Mouse (Mus musculus) midbrain, embryonic 11.5 days (tissue): ENCODE results near the gene Sox1. TPM values are rescaled to one million over a fixed set of nuclear protein-coding genes. Genes with fewer than 3 reads are reported as not detected.

ENCODE experiments used
- ATAC-seq: fragments of 200-750 bp; cut with Nextera tagmentation; 2 replicates; pipeline ENCODE4 v1.8.0; 2017; ENCODE audit warnings: moderate TSS enrichment, moderate library complexity; ENCODE audit not compliant: low FRiP score
- DNase-seq: peaks from one replicate; pipeline ENCODE4 v3.0.0; 2015; ENCODE audit warnings: low spot score; ENCODE audit errors: missing footprints
- H3K27ac ChIP-seq: fragments of 300-500 bp; sonication (generic); 2 replicates; pipeline ENCODE4 v1.5.1; 2014; ENCODE audit warnings: low read depth, low read length
- H3K27me3 ChIP-seq: fragments of 300-500 bp; sonication (generic); 2 replicates; pipeline ENCODE4 v1.6.1; 2014; ENCODE audit warnings: mild to moderate bottlenecking, low read length, moderate library complexity, mixed read lengths; ENCODE audit not compliant: control insufficient read depth, insufficient read depth
- H3K36me3 ChIP-seq: fragments of 300-500 bp; sonication (generic); 2 replicates; pipeline ENCODE4 v1.6.1; 2014; ENCODE audit warnings: mild to moderate bottlenecking, low read length, moderate library complexity, mixed read lengths; ENCODE audit not compliant: control insufficient read depth, insufficient read depth
- H3K4me1 ChIP-seq: fragments of 300-500 bp; sonication (generic); 2 replicates; pipeline ENCODE4 v1.6.1; 2014; ENCODE audit warnings: low read length; ENCODE audit not compliant: control insufficient read depth, insufficient read depth
- H3K4me2 ChIP-seq: fragments of 300-500 bp; sonication (generic); 2 replicates; pipeline ENCODE4 v1.6.1; 2014; ENCODE audit warnings: mild to moderate bottlenecking, moderate library complexity
- H3K4me3 ChIP-seq: fragments of 300-500 bp; sonication (generic); 2 replicates; pipeline ENCODE4 v1.5.1; 2014; ENCODE audit warnings: low read depth, low read length
- H3K9ac ChIP-seq: fragments of 300-500 bp; sonication (generic); 2 replicates; pipeline ENCODE4 v1.6.1; 2014; ENCODE audit warnings: low read length
- H3K9me3 ChIP-seq: fragments of 300-500 bp; sonication (generic); 2 replicates; pipeline ENCODE4 v1.6.1; 2016; ENCODE audit warnings: low read length; ENCODE audit not compliant: control insufficient read depth
- WGBS: fragments of 180-500 bp; shearing (Covaris S2); extraction: QIAGEN DNeasy Blood & Tissue Kit; methylation state at CpG from one replicate; pipeline ENCODE4 v1.1.7; 2014; 5-methylcytosine and 5-hydroxymethylcytosine counted together
- polyA plus RNA-seq: library from polyadenylated mRNA; unstranded; fragments of >200 nt; fragmentation: Nextera tagmentation; extraction: Ambion mirVana; gene quantifications from 2 replicates; pipeline ENCODE4 v1.2.1, GENCODE M21; 2014

The Sox1 gene
- polyA plus RNA-seq, result 8.2 and 8.7 TPM in 2 replicates

DNA sequence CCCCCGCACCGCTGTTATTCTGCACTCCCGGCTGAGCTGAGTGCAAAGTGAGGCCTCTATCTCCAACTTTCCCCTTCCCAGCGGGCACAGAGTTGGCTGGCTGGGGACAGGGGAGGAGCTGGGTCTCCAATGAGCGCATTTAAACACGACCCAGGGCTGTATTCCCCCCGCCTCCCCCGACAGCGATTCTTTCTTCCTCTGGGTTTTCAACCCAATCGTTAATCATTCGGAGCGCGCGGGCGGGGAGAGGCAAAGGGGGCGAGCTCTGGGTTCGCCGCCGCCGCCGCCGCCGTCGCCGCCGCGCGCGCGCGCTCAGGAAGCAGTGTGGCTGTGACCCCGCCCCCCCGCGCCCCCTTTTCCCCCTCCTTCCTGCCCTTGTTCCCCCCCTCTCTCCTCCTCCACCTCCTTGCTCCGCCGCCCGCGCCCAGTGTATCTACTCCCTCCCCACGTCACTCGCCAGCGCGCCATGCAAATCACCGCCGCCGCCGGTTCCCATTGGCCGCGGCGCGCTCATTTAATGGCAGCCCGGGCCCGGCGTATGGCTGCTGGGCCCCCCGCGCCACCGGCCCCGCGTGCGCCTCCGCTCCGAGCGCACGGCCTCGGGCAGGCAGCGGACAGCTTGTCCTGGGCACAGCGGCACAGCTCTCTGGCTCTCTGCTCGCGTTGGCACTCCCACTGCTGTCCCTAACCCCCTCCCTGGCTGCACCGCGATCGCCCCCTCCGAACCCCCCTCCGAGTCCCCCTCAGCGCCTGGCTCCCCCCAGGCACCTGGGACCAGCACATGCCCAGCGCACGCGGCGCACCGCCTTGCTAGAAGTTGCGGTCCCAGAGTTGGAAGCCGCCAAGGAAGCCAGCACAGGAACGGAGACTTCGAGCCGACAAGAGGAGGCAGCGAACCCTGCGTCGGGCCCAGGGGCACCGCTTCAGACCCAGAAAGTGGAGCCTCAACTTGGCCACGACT is at the start of gene Sox1:
TSS of gene Sox1 (plus strand) at position 225 of the 961 bp plus-strand sequence.
- peaks cover 12% of the 10 kb centered on the region for H3K4me1 ChIP-seq
- H3K27me3 ChIP-seq, result peaks cover 46% of the 10 kb centered on the region
- DNase-seq (peak; percentile 98), ATAC-seq (peak; percentile 91)
- peak within 1 kb of the TSS; percentile 97 for H3K27ac ChIP-seq
- peak within 1 kb of the TSS; percentile 93 for H3K4me3 ChIP-seq
- H3K36me3 ChIP-seq, result no peaks in the 10 kb centered on the region
- peak within 1 kb of the TSS; percentile 83 for H3K4me2 ChIP-seq
- WGBS, result 1% methylated on average over 67 of the region's 89 CpGs
- no peaks in the 10 kb centered on the region for H3K9me3 ChIP-seq
- peak within 1 kb of the TSS; percentile 98 for H3K9ac ChIP-seq

GRCm38 (mm10) chr8:12345881-12346280 is 49.2 kb upstream of the Sox1 start:
- Histone ChIP-seq H3K4me1 (no peaks in the 10 kb centered on the region), H3K4me3 (no peak overlapping the region), H3K27me3 (no peaks in the 10 kb centered on the region; the same call in 1 of the 2 replicates)

DNA sequence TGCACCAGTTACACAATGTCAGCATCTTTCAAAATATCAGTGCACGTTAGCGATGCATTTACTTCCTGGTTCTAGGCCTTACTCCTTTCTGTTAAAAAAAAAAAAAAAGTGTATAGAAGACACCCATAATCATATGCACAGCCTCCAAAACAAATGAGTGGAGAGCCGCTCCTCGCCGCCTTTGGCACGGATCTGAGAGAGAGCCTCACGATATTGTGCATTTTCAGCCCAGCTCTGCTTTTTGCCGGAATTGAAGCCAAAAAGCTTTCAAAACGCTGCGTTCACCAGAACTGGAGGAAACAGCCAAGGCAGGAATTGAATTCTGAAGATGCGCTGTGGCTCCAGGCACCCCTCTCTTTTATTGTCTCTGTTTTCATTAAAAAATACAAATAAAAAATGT is 48.2 kb upstream of the Sox1 start:
- no peaks in the 10 kb centered on the region for H3K9me3 ChIP-seq
- no peak overlapping the region for H3K27ac ChIP-seq
- no peaks in the 10 kb centered on the region for H3K4me1 ChIP-seq
- WGBS, result 87% methylated on average over 11 of the region's 11 CpGs
- ATAC-seq, result no peak
- H3K36me3 ChIP-seq, result no peaks in the 10 kb centered on the region
- peak; percentile 39 for DNase-seq
- H3K4me3 ChIP-seq, result no peak overlapping the region
- H3K4me2 ChIP-seq, result no peak overlapping the region
- H3K9ac ChIP-seq, result no peak overlapping the region
- H3K27me3 ChIP-seq, result peaks cover 4% of the 10 kb centered on the region

More at GRCm38 (mm10) chr8:12345881-12346280, 49.2 kb upstream of the Sox1 start:
- H3K4me2 ChIP-seq, result no peak overlapping the region
- ATAC-seq (no peak), DNase-seq (peak; percentile 72)
- no peak overlapping the region for H3K9ac ChIP-seq
- no peaks in the 10 kb centered on the region for H3K9me3 ChIP-seq
- 51% methylated on average over 4 of the region's 4 CpGs for WGBS
- H3K36me3 ChIP-seq, result no peaks in the 10 kb centered on the region
- H3K27ac ChIP-seq, result no peak overlapping the region

- Histone ChIP-seq H3K36me3 (no peaks in the 10 kb centered on the region), H3K4me1 (no peaks in the 10 kb centered on the region), H3K4me3 (no peak overlapping the region), H3K27me3 (peaks cover 4% of the 10 kb centered on the region), H3K4me2 (no peak overlapping the region), H3K9ac (no peak overlapping the region), H3K9me3 (no peaks in the 10 kb centered on the region), H3K27ac (no peak overlapping the region)
- WGBS, result 80% methylated on average over 1 of the region's 1 CpGs
- DNase-seq (peak; percentile 57), ATAC-seq (no peak)
Measured at GRCm38 (mm10) chr8:12348306-12348705, 46.8 kb upstream of the Sox1 start.

DNA sequence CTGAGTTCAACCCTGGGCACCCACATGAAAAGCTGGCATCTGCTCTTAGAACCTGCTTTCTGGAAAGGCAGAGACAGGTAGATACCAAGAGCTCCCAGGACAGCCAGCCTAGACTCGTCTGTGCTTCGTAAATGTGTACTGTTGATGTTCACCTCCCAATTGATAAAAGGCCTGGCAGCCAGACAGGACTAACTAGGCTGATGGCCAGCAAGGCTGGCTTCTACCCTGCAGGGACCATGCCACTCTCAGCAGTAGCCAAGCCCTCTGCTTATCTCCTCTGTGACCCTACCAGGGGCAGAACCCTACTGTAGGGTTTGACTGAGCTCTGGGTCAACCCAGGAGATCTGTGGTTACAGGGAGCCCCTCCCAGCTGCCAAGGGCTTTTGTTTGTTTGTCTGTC is 45.5 kb upstream of the Sox1 start:
- H3K27me3 ChIP-seq, result peaks cover 4% of the 10 kb centered on the region
- no peak for ATAC-seq

DNA sequence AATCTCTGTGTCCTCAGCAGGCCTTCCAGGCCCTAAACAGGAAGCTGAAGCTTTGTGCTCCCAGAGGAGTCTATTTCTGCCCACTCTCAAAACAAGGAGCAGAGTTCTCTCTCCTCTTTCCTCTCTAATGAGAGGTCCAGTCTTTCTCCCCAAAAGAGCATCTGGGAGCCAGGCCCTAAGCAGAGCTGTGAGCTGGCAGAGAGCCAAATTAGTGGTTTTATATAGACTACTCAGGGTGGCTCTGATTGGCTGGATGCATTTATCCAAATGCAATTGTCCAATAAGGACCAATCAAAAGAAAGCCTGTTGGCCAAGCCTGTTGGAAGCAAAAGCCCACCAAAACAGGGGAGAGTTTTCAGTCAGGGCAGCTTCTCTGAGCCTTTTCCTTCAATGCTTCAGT is 44.0 kb upstream of the Sox1 start:
- no peak overlapping the region for H3K9ac ChIP-seq
- H3K4me3 ChIP-seq, result no peak overlapping the region
- peak; percentile 72 for DNase-seq
- H3K9me3 ChIP-seq, result no peaks in the 10 kb centered on the region
- no peaks in the 10 kb centered on the region for H3K36me3 ChIP-seq
- H3K4me1 ChIP-seq, result no peaks in the 10 kb centered on the region
- H3K4me2 ChIP-seq, result no peak overlapping the region
- H3K27me3 ChIP-seq, result peaks cover 4% of the 10 kb centered on the region
- no peak for ATAC-seq
- no peak overlapping the region for H3K27ac ChIP-seq

More for the DNA sequence above, 45.5 kb upstream of the Sox1 start:
- WGBS, result 83% methylated on average over 2 of the region's 2 CpGs
- DNase-seq, result peak; percentile 67
- Histone ChIP-seq H3K36me3 (no peaks in the 10 kb centered on the region), H3K4me2 (no peak overlapping the region), H3K9me3 (no peaks in the 10 kb centered on the region), H3K4me1 (no peaks in the 10 kb centered on the region), H3K4me3 (no peak overlapping the region), H3K27ac (no peak overlapping the region), H3K9ac (no peak overlapping the region)

DNA sequence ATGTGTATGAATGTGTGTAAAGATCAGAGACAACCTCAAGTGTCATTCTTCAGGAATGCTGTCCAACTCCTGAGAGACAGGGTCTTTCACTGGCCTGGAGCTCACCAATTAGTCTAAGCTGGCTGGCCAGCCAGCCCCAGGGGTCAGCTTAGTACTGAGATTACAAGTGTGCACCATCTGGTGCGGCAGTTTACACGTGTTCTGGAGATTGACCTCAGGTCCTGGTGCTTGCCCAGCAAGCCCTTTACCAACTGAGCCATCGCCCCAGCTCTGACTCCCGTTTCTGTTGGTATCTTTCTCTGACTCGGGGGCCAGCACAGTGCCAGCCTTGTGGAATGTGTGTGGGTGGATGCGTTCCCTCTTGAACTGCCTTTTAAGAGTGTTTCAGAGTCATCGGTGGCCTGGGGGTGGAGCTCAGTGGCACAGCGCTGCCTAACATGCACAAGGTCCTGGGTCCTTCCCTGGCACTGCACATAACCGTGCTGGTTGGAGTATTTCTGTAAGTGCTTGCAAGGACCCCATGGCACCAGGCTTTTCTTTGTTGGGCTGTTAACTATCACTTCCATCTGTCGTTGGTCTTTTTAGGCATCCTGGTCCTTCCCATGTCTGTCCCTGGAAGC is 40.6 kb upstream of the Sox1 start:
- 71% methylated on average over 10 of the region's 10 CpGs for WGBS
- Histone ChIP-seq H3K9ac (no peak overlapping the region), H3K27me3 (peaks cover 4% of the 10 kb centered on the region), H3K9me3 (no peaks in the 10 kb centered on the region), H3K4me1 (no peaks in the 10 kb centered on the region), H3K4me3 (no peak overlapping the region), H3K27ac (no peak overlapping the region), H3K36me3 (no peaks in the 10 kb centered on the region), H3K4me2 (no peak overlapping the region)
- no peak for ATAC-seq
- peak; percentile 78 for DNase-seq

- H3K4me2 ChIP-seq, result no peak overlapping the region
- no peak overlapping the region for H3K9ac ChIP-seq
- DNase-seq, result peak; percentile 61
- no peak overlapping the region for H3K27ac ChIP-seq
- no peaks in the 10 kb centered on the region for H3K4me1 ChIP-seq
- ATAC-seq, result no peak
- no peaks in the 10 kb centered on the region for H3K36me3 ChIP-seq
- no peaks in the 10 kb centered on the region for H3K27me3 ChIP-seq
- H3K9me3 ChIP-seq, result no peaks in the 10 kb centered on the region
- 34% methylated on average over 7 of the region's 7 CpGs for WGBS
- no peak overlapping the region for H3K4me3 ChIP-seq
Measured at GRCm38 (mm10) chr8:12368161-12368560, 26.9 kb upstream of the Sox1 start.

GRCm38 (mm10) chr8:12368856-12369255 is 26.2 kb upstream of the Sox1 start:
- no peaks in the 10 kb centered on the region for H3K4me1 ChIP-seq
- H3K4me2 ChIP-seq, result no peak overlapping the region
- no peak for ATAC-seq
- H3K27me3 ChIP-seq, result no peaks in the 10 kb centered on the region
- H3K27ac ChIP-seq, result no peak overlapping the region
- H3K4me3 ChIP-seq, result no peak overlapping the region
- peak; percentile 69 for DNase-seq
- no peak overlapping the region for H3K9ac ChIP-seq
- no peaks in the 10 kb centered on the region for H3K9me3 ChIP-seq
- H3K36me3 ChIP-seq, result no peaks in the 10 kb centered on the region
- WGBS, result 76% methylated on average over 6 of the region's 6 CpGs
